Mouse (Mus musculus): Measurements from ENCODE around the gene Rbfox1. TPM values are rescaled to one million over a fixed set of nuclear protein-coding genes. Genes with fewer than 3 reads are reported as not detected.

Rbfox1 gene
- polyA plus RNA-seq, 1 experiment from 2014 or later, result 14.6 TPM

DNA sequence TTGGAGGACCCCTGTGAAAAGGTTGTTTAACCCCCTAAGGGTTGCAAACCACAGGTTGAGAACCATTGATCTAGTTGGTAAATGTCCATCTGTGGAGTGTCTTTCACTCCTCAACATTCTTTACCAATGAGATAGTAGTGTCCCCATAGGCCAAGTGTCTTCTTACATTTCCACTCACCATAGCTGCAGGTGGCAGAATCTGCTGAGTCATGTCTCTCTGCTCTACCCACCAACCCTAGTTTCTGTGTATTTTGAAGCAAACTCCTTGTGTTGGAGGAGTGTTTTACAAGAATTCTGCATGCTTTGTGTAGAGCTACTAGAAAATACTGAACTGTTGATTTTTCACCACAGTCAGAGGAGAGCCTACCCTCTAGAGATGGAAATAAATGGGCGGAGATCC is 1191.2 kb downstream of the Rbfox1 start:
- H3K9me3 ChIP-seq, result no peaks in the 10 kb centered on the region
- 85% methylated on average over 1 of the region's 1 CpGs for WGBS
- no peak for DNase-seq (ENCODE audit: low spot score)
- H3K27me3 ChIP-seq (ENCODE audit: insufficient read depth, poor library complexity, severe bottlenecking), result no peaks in the 10 kb centered on the region
- H3K4me1 ChIP-seq (replicated peaks), result peaks cover 2% of the 10 kb centered on the region
- no peak overlapping the region for H3K27ac ChIP-seq
- no peak overlapping the region for H3K4me3 ChIP-seq
- no peaks in the 10 kb centered on the region for H3K36me3 ChIP-seq

DNA sequence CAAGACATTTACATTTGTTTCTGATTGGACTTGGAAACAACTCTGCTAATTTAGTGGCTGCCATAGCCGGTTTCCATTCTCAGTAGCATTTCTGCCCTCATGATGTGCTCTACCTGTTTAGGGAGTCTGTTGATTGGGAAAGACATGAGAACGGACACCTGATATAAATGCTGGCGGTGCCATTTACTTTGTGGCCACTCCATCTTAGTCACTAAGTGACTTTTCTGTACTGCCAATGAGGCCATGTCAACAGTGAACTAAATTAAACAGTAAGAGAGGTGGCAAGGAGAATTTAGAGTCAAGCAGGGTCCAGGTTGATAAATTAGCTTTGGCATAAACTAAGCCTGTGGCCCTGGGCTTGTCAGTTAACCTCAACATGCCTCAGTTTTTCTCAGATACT is 1191.6 kb downstream of the Rbfox1 start:
- Histone ChIP-seq H3K36me3 (no peaks in the 10 kb centered on the region), H3K9me3 (no peaks in the 10 kb centered on the region), H3K4me3 (no peak overlapping the region), H3K27me3 (ENCODE audit: insufficient read depth, poor library complexity, severe bottlenecking) (no peaks in the 10 kb centered on the region), H3K4me1 (replicated peaks) (peaks cover 6% of the 10 kb centered on the region), H3K27ac (no peak overlapping the region)
- WGBS, result 92% methylated on average over 3 of the region's 3 CpGs
- DNase-seq (ENCODE audit: low spot score), result no peak

DNA sequence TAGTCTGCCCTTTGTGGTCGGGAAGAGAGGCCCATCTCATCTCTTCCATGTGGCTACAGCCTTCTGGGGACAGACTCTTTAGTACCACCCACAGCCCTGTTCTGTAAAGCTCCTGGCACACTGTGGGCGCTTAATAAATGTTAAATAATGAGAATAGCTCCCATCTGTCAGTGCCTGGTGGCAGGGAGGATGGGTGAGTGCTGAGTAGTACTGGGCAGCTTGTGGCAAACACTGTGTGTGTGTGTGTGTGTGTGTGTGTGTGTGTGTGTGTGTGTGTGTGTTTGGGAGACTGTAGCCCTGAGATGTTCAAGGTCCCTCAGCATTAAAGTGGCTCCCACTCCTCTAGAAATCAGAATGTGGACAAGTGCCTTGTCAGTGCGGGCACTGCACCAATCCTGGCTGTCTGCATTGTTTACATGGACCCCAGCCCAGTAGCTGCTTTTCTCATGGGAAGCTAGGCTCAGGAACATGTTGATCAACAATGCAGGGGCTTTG is 1196.0 kb downstream of the Rbfox1 start:
- Histone ChIP-seq H3K36me3 (no peaks in the 10 kb centered on the region), H3K27ac (no peak overlapping the region; the same call in 1 of the 2 replicates), H3K27me3 (ENCODE audit: insufficient read depth, poor library complexity, severe bottlenecking) (no peaks in the 10 kb centered on the region), H3K4me1 (replicated peaks) (peaks cover 9% of the 10 kb centered on the region), H3K9me3 (no peaks in the 10 kb centered on the region), H3K4me3 (no peak overlapping the region)
- no peak for DNase-seq (ENCODE audit: low spot score)
- WGBS, result 83% methylated on average over 3 of the region's 3 CpGs

DNA sequence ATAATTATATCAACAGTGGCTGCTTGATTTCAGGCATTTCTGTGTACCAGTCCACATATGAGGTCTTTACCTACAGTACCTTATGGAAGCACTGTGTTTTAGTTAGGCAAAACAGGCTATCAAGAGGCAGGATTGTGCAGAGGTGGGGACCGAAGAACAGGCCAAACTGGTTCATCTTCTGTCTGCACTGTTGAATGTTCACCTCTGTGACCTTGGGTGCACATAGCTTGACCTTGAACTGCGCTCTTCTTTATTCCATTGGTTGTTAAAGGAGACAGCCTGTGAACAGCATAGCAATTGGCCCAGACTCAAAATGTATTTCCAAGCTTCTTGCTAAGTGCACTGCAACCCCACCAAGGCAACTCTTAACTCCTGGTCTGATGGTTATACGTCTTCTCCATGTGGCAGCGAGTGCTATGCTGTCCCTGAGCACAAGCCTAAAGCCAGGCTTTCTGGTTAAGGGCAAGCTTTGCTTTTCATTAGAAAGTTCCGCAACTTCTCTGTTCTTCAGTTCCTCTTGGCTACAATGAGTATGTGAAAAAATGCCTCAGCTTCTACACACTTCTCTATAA is 1196.6 kb downstream of the Rbfox1 start:
- 82% methylated on average over 5 of the region's 5 CpGs for WGBS
- H3K36me3 ChIP-seq, result no peaks in the 10 kb centered on the region

DNA sequence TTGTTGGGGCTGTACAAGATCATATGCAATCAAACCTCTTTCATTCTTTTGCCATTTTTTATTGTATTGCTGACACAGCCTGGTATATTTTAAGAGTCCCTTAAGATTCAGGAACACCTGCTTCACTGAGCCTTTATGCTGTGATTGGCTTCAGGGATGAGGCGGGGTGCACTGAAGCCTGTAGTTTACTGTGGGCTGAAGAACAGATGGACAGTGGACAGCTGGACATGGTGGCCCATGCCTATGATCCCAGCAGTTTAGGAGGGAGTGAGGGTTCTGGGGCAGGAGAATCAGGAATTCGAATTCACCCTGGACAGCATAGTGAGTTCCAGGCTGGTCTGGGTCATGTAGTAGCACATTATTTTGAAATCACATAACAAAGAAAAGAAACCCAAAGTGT is 1198.8 kb downstream of the Rbfox1 start:
- H3K27ac ChIP-seq, result no peak overlapping the region
- DNase-seq (ENCODE audit: low spot score), result no peak
- WGBS, result 88% methylated on average over 2 of the region's 2 CpGs
- H3K9me3 ChIP-seq, result no peaks in the 10 kb centered on the region
- peaks cover 9% of the 10 kb centered on the region for H3K4me1 ChIP-seq (replicated peaks)
- no peaks in the 10 kb centered on the region for H3K36me3 ChIP-seq
- H3K4me3 ChIP-seq, result no peak overlapping the region
- H3K27me3 ChIP-seq (ENCODE audit: insufficient read depth, poor library complexity, severe bottlenecking), result no peaks in the 10 kb centered on the region

More for the DNA sequence above, 1196.6 kb downstream of the Rbfox1 start:
- Histone ChIP-seq H3K9me3 (no peaks in the 10 kb centered on the region), H3K27ac (no peak overlapping the region; the same call in 1 of the 2 replicates), H3K27me3 (ENCODE audit: insufficient read depth, poor library complexity, severe bottlenecking) (no peaks in the 10 kb centered on the region), H3K4me1 (replicated peaks) (peaks cover 9% of the 10 kb centered on the region), H3K4me3 (no peak overlapping the region)
- DNase-seq (ENCODE audit: low spot score), result no peak

DNA sequence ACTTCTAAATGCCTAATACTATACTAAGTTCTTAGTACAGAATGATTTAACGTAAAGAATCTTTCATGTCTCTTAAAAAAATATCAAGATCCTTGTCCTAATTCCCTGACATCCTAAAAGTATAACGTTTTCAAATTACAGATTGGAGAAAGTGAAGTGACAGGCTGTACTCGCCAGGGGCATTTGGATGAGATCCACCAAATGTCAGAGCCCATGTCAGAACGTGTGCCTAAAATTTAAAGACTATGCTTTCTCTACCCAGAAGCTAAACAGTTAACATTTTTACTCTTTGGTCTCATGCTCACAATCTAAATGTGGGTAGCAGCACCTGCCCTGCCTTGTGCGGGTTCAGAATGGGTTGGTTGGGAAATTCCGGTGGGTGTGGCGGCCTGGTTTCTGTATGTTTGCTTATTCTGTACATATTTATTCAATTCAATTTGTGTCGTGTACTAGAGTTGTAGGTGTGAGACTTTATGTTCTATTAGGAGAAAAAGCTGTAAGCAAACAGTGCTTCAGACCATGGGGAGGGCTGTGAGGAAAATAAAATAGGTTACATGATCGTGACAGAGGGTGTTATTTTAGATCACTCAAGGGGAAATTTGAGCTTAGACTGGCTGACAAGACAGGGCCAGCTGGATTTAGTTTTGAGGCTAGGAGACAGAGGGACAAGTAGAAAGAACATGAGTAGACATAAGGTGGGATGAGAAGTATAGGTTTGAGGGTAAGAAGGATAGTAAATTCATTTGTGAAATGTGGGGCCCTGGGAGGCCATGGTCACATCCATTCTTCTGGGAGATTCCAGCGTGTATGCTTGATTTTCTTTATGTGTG is 1203.7 kb downstream of the Rbfox1 start:
- H3K4me3 ChIP-seq, result no peak overlapping the region
- 82% methylated on average over 10 of the region's 10 CpGs for WGBS

DNA sequence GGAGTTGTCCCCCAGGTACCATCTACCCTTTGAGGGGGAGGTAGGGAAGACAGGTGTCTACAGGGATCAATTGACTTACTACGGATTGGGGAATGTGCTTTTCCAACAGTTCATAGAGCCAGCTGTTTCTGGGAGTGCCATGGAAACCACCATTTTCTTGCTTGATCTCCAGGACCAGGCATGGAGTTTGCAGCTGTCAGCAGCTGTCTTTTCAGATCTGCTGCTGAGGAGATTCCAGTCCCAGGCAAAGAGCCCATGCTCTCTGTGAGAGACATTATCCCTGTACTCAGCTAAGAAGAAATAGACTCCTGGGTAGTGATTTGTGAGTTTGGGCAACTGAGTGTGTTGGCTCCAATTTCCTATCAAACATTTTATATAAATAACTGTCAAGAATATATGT is 1204.3 kb downstream of the Rbfox1 start:
- H3K27me3 ChIP-seq (ENCODE audit: insufficient read depth, poor library complexity, severe bottlenecking), result no peaks in the 10 kb centered on the region
- DNase-seq (ENCODE audit: low spot score), result no peak
- WGBS, result 60% methylated on average over 1 of the region's 1 CpGs
- H3K4me3 ChIP-seq, result no peak overlapping the region
- no peak overlapping the region for H3K27ac ChIP-seq
- H3K9me3 ChIP-seq, result no peaks in the 10 kb centered on the region
- H3K36me3 ChIP-seq, result no peaks in the 10 kb centered on the region
- no peaks in the 10 kb centered on the region for H3K4me1 ChIP-seq (replicated peaks)

More for the DNA sequence above, 1203.7 kb downstream of the Rbfox1 start:
- no peaks in the 10 kb centered on the region for H3K4me1 ChIP-seq (replicated peaks)
- H3K27ac ChIP-seq, result no peak overlapping the region
- DNase-seq (ENCODE audit: low spot score), result no peak
- H3K9me3 ChIP-seq, result no peaks in the 10 kb centered on the region
- no peaks in the 10 kb centered on the region for H3K27me3 ChIP-seq (ENCODE audit: insufficient read depth, poor library complexity, severe bottlenecking)
- H3K36me3 ChIP-seq, result no peaks in the 10 kb centered on the region

DNA sequence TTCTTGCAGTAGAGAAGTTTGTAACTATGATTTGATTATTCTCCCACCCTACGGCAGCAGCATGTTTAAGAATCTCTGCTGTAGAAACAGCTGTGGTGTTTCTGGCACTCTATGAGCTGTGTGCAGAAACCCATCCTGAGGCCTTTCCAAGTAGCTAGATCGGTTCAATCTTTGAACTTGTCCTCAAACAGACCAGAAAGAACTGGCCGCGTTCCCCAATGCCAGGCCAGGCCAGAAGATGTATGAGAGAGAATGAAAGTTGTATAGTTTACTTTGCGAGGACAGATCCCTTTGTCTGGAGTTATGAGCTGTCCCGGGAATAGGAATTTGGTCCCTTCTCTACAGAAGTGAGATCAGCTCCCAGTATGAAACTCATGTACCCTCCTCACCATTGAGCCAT is 1205.0 kb downstream of the Rbfox1 start:
- H3K9me3 ChIP-seq, result no peaks in the 10 kb centered on the region
- H3K27me3 ChIP-seq (ENCODE audit: insufficient read depth, poor library complexity, severe bottlenecking), result no peaks in the 10 kb centered on the region
- H3K27ac ChIP-seq, result no peak overlapping the region
- no peaks in the 10 kb centered on the region for H3K36me3 ChIP-seq
- DNase-seq (ENCODE audit: low spot score), result no peak
- H3K4me1 ChIP-seq (replicated peaks), result no peaks in the 10 kb centered on the region
- H3K4me3 ChIP-seq, result no peak overlapping the region
- WGBS, result 89% methylated on average over 6 of the region's 6 CpGs

DNA sequence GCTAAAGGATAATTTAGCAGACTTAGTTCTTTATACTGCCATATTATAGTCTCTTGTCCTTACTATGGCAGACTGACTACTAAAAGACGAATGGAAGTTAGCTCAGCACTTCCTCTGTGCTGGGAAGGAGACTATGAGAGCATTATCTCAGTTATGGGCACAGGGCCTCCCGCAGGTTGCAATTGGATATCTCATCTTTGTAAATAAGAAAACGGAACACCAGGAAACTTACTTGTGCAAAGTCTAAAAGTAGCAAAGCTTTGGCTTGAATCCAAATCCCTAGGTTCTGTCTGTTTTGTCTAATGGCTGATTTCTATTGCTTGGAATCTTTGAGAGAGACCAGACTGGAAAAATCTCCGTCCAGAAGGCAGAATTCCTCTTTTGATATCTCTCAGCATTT is 1207.7 kb downstream of the Rbfox1 start:
- Histone ChIP-seq H3K27me3 (ENCODE audit: insufficient read depth, poor library complexity, severe bottlenecking) (no peaks in the 10 kb centered on the region), H3K4me1 (replicated peaks) (no peaks in the 10 kb centered on the region), H3K9me3 (no peaks in the 10 kb centered on the region), H3K27ac (no peak overlapping the region), H3K4me3 (no peak overlapping the region), H3K36me3 (no peaks in the 10 kb centered on the region)
- DNase-seq (ENCODE audit: low spot score), result no peak
- WGBS, result 85% methylated on average over 4 of the region's 4 CpGs

DNA sequence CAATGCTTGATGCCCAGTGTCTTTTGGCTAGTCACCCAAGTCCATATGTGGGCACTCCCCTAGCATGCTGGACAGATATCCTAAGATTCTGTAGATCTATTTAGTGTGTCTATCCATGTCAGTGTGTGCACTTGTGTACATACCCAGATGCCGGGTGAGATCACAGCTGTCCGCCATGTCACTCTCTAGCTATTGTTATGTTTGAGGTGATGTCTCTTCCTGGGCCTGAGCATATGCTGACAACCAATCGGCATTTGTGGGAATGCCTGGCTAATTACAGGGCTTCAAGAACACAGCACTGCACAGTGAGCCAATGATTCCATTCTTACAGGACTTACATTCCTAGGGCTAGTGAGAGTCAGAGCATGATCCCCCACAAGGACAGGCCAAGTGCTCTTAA is 1208.5 kb downstream of the Rbfox1 start:
- Histone ChIP-seq H3K4me3 (no peak overlapping the region), H3K36me3 (no peaks in the 10 kb centered on the region), H3K9me3 (no peaks in the 10 kb centered on the region), H3K27me3 (ENCODE audit: insufficient read depth, poor library complexity, severe bottlenecking) (no peaks in the 10 kb centered on the region), H3K4me1 (replicated peaks) (no peaks in the 10 kb centered on the region), H3K27ac (no peak overlapping the region)
- WGBS, result 89% methylated on average over 3 of the region's 3 CpGs
- no peak for DNase-seq (ENCODE audit: low spot score)

DNA sequence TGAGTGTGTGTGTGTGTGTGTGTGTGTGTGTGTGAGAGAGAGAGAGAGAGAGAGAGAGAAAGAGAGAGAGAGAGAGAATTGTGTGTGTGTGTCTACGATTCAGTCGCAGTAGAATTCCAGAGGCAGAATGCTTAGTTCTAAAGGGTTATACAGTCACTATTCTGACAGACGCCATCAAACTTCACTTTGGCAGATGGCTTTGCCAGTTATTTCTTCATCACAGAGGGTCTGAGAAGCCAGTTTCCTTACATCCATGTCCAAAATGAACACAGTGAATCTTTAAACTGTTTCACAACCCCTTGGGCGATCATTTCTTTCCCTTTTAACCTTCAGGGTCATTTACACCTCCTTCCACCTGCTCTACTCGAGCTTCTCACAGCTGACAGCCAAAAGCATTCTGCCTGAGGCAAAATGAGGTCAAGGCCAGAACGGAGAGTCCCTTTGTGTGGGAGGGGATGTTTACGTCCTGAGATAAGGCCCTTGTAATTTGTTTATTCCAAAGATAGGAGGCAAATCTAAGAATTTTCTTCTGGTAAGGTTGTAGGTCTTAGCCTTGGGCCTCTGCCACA is 1209.1 kb downstream of the Rbfox1 start:
- no peaks in the 10 kb centered on the region for H3K9me3 ChIP-seq
- WGBS, result 77% methylated on average over 7 of the region's 7 CpGs
- no peak for DNase-seq (ENCODE audit: low spot score)

DNA sequence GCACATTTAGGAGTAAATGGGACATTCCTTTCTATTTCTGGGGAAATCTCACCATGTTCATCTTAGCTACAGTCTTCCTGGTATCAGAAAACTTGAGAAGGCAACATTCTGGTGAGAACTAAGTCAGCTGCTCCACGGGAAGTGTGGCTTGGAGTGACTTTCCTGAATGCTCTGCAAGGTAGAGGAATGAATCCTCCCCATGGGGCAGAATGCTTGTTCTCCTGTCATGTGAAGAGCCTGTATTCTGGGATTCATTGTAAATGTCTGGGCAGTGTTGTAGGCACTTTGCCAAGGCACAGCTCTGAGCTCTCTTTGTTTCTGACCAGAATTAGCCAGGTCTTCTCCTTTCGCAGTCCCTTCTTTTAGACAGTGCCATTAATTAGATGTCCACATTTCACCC is 1211.9 kb downstream of the Rbfox1 start:
- Histone ChIP-seq H3K4me1 (replicated peaks) (no peaks in the 10 kb centered on the region), H3K27me3 (ENCODE audit: insufficient read depth, poor library complexity, severe bottlenecking) (no peaks in the 10 kb centered on the region), H3K4me3 (no peak overlapping the region), H3K36me3 (no peaks in the 10 kb centered on the region), H3K9me3 (no peaks in the 10 kb centered on the region), H3K27ac (no peak overlapping the region)
- WGBS, result 87% methylated on average over 2 of the region's 2 CpGs
- DNase-seq (ENCODE audit: low spot score), result no peak

More for the DNA sequence above, 1209.1 kb downstream of the Rbfox1 start:
- H3K27ac ChIP-seq, result no peak overlapping the region
- no peak overlapping the region for H3K4me3 ChIP-seq
- H3K4me1 ChIP-seq (replicated peaks), result no peaks in the 10 kb centered on the region
- H3K36me3 ChIP-seq, result no peaks in the 10 kb centered on the region
- no peaks in the 10 kb centered on the region for H3K27me3 ChIP-seq (ENCODE audit: insufficient read depth, poor library complexity, severe bottlenecking)

Data from hindbrain, embryonic 10.5 days (tissue).